Mouse (Mus musculus) heart, adult 2 months (tissue): ENCODE measurements at regions not wholly inside any gene's neighbourhood (a gene's known extent, or its start where the extent isn't known, plus 50 kb on each side); places are given as distances from the start of the nearest gene placed in this dataset.

ENCODE experiments used
- DNase-seq, 2 experiments: peaks; one replicate each; pipeline ENCODE4 v3.0.0; 2021
- H3K27ac ChIP-seq: fragments of 200-600 bp; 2 replicates; pipeline ENCODE4 v1.8.1; 2022
- H3K27me3 ChIP-seq: fragments of 200-500 bp; 2 replicates; pipeline ENCODE4 v1.6.1; 2012; ENCODE audit warnings: mild to moderate bottlenecking, low read length, inconsistent platforms, mixed read lengths; ENCODE audit not compliant: control insufficient read depth, insufficient read depth
- H3K36me3 ChIP-seq: fragments of 200-500 bp; 2 replicates; pipeline ENCODE4 v1.6.1; 2012; ENCODE audit warnings: low read length, inconsistent platforms; ENCODE audit not compliant: control insufficient read depth, insufficient read depth
- H3K4me1 ChIP-seq: fragments of 200-500 bp; 2 replicates; pipeline ENCODE4 v1.6.1; 2011; ENCODE audit warnings: low read length; ENCODE audit not compliant: control insufficient read depth, insufficient read depth
- H3K4me3 ChIP-seq: fragments of 200-600 bp; 2 replicates; pipeline ENCODE4 v1.8.1; 2022
- H3K79me2 ChIP-seq: fragments of 200-500 bp; replicated peaks from 2 replicates; pipeline ENCODE4 v1.6.1; 2012; ENCODE audit warnings: mild to moderate bottlenecking, inconsistent platforms, low read length, moderate library complexity, mixed read lengths; ENCODE audit not compliant: control insufficient read depth, insufficient read depth
- H3K9ac ChIP-seq: fragments of 200-500 bp; 2 replicates; pipeline ENCODE4 v1.6.1; 2012; ENCODE audit warnings: low read depth, mild to moderate bottlenecking, control low read depth, inconsistent platforms, low read length, mixed read lengths
- CTCF ChIP-seq: fragments of 200-600 bp; IDR thresholded peaks from 2 replicates; pipeline ENCODE4 v1.8.1; 2022; ENCODE audit warnings: antibody characterized with exemption, mild to moderate bottlenecking, moderate library complexity
- EP300 ChIP-seq: fragments of 200-500 bp; IDR thresholded peaks from 2 replicates; pipeline ENCODE4 v1.6.1; 2011; ENCODE audit warnings: low read depth, low read length, control low read depth; ENCODE audit not compliant: insufficient read depth
- POLR2A ChIP-seq: fragments of 200-500 bp; IDR thresholded peaks from 2 replicates; pipeline ENCODE4 v1.6.1; 2011; ENCODE audit warnings: mild to moderate bottlenecking, low read depth, low read length, control low read depth; ENCODE audit not compliant: insufficient read depth
- WGBS: fragments of 180-500 bp; shearing (Covaris S2); methylation state at CpG from one replicate; pipeline ENCODE4 v1.1.7; 2018; 5-methylcytosine and 5-hydroxymethylcytosine counted together
- intact Hi-C: fragments of 180-260 bp; cut with DNase I; formaldehyde crosslinking; loops from one replicate; pipeline ENCODE4 v1.15.1; 2025

DNA sequence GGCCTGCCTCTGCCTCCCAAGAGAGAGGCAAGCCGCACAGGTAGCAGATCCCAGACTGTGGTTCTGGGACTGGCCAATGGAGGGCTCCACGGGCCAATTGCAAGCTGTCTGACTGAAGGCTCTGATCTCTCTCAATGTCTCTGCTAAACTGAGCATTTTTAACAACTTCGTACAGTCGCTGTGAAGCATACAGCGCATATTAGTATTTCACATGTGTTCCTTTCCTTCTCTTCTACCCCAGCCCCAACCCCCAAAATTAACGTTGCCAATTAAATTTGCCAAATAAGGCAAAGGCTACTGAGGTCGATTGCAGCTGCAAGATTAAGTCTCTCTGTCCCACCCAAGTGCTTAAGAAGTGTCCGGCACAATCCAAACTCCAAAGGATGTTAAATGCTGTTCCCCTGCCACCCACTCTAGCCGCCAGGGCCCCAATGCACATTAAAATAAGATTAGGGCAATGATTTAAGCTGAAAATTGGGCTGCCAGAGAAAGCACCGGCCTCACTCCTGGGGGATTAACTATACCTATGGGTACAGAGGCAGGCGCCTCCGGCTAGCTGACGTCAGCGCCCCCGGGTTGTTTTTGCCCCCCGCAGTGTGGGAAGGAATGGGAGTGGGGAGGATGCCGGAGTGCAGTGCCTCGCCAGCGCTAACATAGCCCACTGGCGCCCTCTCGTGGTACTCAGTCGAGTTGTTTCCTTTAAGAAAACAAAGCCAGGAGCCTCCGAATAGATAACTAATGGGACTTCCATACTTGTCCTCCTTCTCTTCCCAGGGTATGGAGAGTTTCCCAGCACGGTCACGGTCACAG lies 81.3 kb downstream of the Gm21962 start:
- TF ChIP-seq CTCF: peak; percentile 91
- no peak for TF ChIP-seq POLR2A
- TF ChIP-seq EP300: no peak
- DNase-seq: peak; percentile 70 to 81

GRCm38 (mm10) chr3:137753257-137753654 lies 81.9 kb downstream of the Gm21962 start:
- peak overlapping the region; percentile 1; the same call in 1 of the 2 replicates for H3K27ac ChIP-seq
- no peaks in the 10 kb centered on the region for H3K36me3 ChIP-seq
- H3K4me1 ChIP-seq: peaks cover 5% of the 10 kb centered on the region
- H3K79me2 ChIP-seq: no peaks in the 10 kb centered on the region
- H3K4me3 ChIP-seq: no peak overlapping the region
- TF ChIP-seq CTCF (no peak), POLR2A (no peak), EP300 (no peak)
- WGBS: 25% methylated on average over 7 of the region's 7 CpGs
- intact Hi-C loops: loop anchor here (5.0 kb wide), 3 partner anchors 336 to 1866 kb away; no protein-coding TSS in a partner anchor
- DNase-seq: no peak
- peak overlapping the region; percentile 51; the same call in 1 of the 2 replicates for H3K9ac ChIP-seq
- no peaks in the 10 kb centered on the region for H3K27me3 ChIP-seq

More for the DNA sequence above, 81.3 kb downstream of the Gm21962 start:
- Histone ChIP-seq H3K27ac (peak overlapping the region; percentile 1; the same call in 1 of the 2 replicates), H3K4me1 (peaks cover 5% of the 10 kb centered on the region), H3K79me2 (no peaks in the 10 kb centered on the region), H3K9ac (no peak overlapping the region; the same call in 1 of the 2 replicates), H3K36me3 (no peaks in the 10 kb centered on the region), H3K27me3 (no peaks in the 10 kb centered on the region), H3K4me3 (no peak overlapping the region)
- 19% methylated on average over 25 of the region's 25 CpGs for WGBS
- intact Hi-C loops: loop anchor here (5.0 kb wide), 3 partner anchors 335 to 1865 kb away; no protein-coding TSS in a partner anchor

DNA sequence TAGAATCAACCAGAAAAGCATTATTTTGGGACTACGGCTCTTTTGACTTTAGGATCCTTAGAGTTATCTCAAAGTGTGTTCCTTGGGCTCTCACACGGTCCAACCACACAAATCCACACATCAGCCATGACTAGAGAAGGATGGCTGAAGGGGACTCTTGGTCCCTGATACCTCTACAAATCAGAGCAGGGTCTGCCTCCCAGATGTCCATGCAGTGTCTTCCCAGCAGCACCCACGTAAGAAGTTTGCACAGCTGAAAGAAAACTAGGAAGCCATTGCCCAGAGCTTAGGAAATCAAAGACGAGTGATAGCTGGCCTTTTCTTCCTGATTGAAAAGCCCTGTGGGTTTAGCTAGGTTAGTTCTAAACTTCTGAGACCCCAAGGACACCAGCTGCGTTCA lies 84.1 kb downstream of the Gm21962 start:
- 79% methylated on average over 5 of the region's 5 CpGs for WGBS
- H3K4me3 ChIP-seq: no peak overlapping the region
- DNase-seq: no peak
- no peak overlapping the region for H3K9ac ChIP-seq
- H3K27me3 ChIP-seq: no peaks in the 10 kb centered on the region
- no peaks in the 10 kb centered on the region for H3K79me2 ChIP-seq
- intact Hi-C loops: no loop called here
- no peaks in the 10 kb centered on the region for H3K36me3 ChIP-seq
- TF ChIP-seq CTCF: no peak
- no peak for TF ChIP-seq EP300
- H3K4me1 ChIP-seq: peaks cover 5% of the 10 kb centered on the region
- no peak overlapping the region for H3K27ac ChIP-seq

GRCm38 (mm10) chr3:137762213-137762884 lies 91.0 kb downstream of the Gm21962 start:
- TF ChIP-seq POLR2A (no peak), CTCF (no peak), EP300 (no peak)
- no peaks in the 10 kb centered on the region for H3K4me1 ChIP-seq
- H3K36me3 ChIP-seq: no peaks in the 10 kb centered on the region
- DNase-seq: no peak
- no peak overlapping the region for H3K4me3 ChIP-seq
- H3K27me3 ChIP-seq: no peaks in the 10 kb centered on the region
- H3K27ac ChIP-seq: no peak overlapping the region
- no peaks in the 10 kb centered on the region for H3K79me2 ChIP-seq
- intact Hi-C loops: no loop called here
- no peak overlapping the region for H3K9ac ChIP-seq
- WGBS: 44% methylated on average over 14 of the region's 14 CpGs

DNA sequence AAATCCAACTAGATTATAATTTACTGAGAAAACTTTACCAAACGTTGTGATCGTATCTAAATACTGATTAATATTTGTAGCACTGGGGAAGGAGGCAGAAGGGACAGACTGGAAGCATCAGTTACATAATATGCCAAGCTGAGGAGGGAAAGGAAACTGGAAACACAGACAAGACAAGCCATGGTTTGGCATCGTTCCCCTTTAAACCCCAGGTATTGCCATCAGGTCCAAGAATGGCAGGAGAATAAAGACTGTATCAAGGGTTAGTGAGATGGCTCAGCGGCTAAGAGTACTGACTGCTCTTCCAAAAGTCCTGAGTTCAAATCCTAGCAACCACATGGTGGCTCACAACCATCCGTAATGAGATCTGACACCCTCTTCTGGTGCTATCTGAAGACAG lies 92.1 kb downstream of the Gm21962 start:
- Histone ChIP-seq H3K27ac (no peak overlapping the region), H3K4me1 (no peaks in the 10 kb centered on the region), H3K4me3 (no peak overlapping the region), H3K79me2 (no peaks in the 10 kb centered on the region), H3K36me3 (no peaks in the 10 kb centered on the region), H3K27me3 (no peaks in the 10 kb centered on the region), H3K9ac (no peak overlapping the region)
- intact Hi-C loops: no loop called here
- no peak for DNase-seq
- 87% methylated on average over 5 of the region's 5 CpGs for WGBS
- TF ChIP-seq CTCF (no peak), POLR2A (no peak), EP300 (no peak)

DNA sequence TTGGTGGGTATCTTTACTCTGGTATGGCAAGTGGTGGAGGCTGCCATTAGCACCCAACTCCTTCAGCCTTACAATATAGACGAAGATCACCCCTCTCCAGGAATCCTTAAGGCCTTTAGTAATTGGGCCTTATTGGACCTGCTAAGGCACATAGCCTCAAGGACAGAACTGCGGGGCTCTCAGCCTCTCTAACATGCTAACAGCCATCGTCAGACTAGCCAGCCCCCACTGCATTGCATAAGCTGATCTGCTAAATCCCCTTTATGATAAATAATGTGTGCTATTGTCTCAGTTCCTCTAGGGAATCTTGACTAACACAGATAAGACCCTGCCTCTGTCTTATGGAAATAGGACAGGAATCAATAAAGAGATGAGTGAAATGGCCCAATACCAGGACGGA lies 95.7 kb upstream of the H2afz start:
- intact Hi-C loops: no loop called here
- H3K4me3 ChIP-seq: no peak overlapping the region
- DNase-seq: no peak
- H3K27me3 ChIP-seq: no peaks in the 10 kb centered on the region
- TF ChIP-seq POLR2A (no peak), CTCF (no peak), EP300 (no peak)
- WGBS: 79% methylated on average over 4 of the region's 4 CpGs
- no peaks in the 10 kb centered on the region for H3K79me2 ChIP-seq
- no peaks in the 10 kb centered on the region for H3K36me3 ChIP-seq
- no peak overlapping the region for H3K27ac ChIP-seq
- H3K9ac ChIP-seq: no peak overlapping the region
- H3K4me1 ChIP-seq: no peaks in the 10 kb centered on the region
